Mouse (Mus musculus): ENCODE measurements at regions not wholly inside any gene's neighbourhood (a gene's known extent, or its start where the extent isn't known, plus 50 kb on each side); places are given as distances from the start of the nearest gene placed in this dataset.
"Not testable (repeated sequence)": the region's sequence is repeated elsewhere in the genome, so short reads cannot be mapped to it uniquely, and the experiment has no call there.

DNA sequence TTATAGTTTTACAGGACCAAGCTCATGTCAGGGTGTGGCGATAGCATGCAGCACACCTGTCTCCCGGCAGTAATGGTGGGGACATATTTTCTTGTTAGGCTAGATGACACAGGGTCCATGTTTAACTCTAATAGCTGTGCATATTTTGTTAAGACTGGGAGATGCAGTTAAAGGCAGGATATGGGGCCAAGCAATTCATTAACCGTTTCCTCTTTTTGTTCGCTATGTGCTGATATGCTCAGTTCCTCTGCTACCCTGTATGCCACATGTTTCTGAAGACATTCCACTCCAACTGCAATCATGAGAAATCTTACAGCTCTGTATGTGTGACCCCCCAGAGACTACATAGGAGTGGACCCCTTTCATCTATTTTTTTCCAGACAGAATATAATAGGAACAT is 104.0 kb upstream of the Stt3b start:
- Histone ChIP-seq H3K9me3 (replicated peaks; ENCODE audit: control insufficient read depth, low read length) (no peaks in the 10 kb centered on the region), H3K4me2 (ENCODE audit: low read depth, low read length) (no peak overlapping the region), H3K27ac (ENCODE audit: low read depth) (no peak overlapping the region), H3K9ac (replicated peaks; ENCODE audit: low read depth, low read length) (no peak overlapping the region), H3K4me3 (ENCODE audit: low read depth, low read length) (no peak overlapping the region), H3K36me3 (replicated peaks; ENCODE audit: control insufficient read depth, insufficient read depth, low read length) (no peaks in the 10 kb centered on the region), H3K4me1 (ENCODE audit: control insufficient read depth, insufficient read depth) (no peaks in the 10 kb centered on the region), H3K27me3 (ENCODE audit: control insufficient read depth, insufficient read depth, low read length) (no peaks in the 10 kb centered on the region)
- TF ChIP-seq EP300 (IDR thresholded peaks at IDR 0.05; ENCODE audit: low read depth) (no peak), CTCF (IDR thresholded peaks at IDR 0.05; ENCODE audit: low read depth) (no peak)
- WGBS, result 78% methylated on average over 4 of the region's 4 CpGs
- DNase-seq (ENCODE audit: low spot score) (no peak), ATAC-seq (ENCODE audit: insufficient read depth, low read depth) (no peak)

DNA sequence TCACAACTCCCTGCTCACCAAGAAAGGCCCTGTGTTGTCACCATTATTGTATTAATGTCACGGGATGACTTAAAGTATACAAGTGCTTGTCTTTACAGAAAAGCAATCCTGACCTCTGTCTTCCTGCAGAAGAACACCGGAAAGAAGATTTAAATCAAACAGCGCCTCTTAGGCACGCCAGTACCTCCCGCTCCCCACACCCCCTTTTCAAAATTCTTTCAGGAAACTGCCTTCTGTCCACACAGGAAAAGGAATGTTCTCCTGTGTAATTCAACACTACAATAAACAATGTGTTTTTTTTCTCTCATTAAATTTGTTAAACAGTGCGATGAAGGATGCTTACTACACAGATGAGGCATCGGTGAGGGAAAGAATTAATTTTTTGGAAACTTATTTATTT is 112.6 kb upstream of the Stt3b start:
- ATAC-seq (ENCODE audit: insufficient read depth, low read depth), result no peak
- Histone ChIP-seq H3K27me3 (ENCODE audit: control insufficient read depth, insufficient read depth, low read length) (no peaks in the 10 kb centered on the region), H3K27ac (ENCODE audit: low read depth) (no peak overlapping the region), H3K4me1 (ENCODE audit: control insufficient read depth, insufficient read depth) (no peaks in the 10 kb centered on the region), H3K4me3 (ENCODE audit: low read depth, low read length) (no peak overlapping the region), H3K9ac (replicated peaks; ENCODE audit: low read depth, low read length) (no peak overlapping the region), H3K9me3 (replicated peaks; ENCODE audit: control insufficient read depth, low read length) (peaks cover 8% of the 10 kb centered on the region), H3K4me2 (ENCODE audit: low read depth, low read length) (no peak overlapping the region), H3K36me3 (replicated peaks; ENCODE audit: control insufficient read depth, insufficient read depth, low read length) (no peaks in the 10 kb centered on the region)
- 72% methylated on average over 7 of the region's 7 CpGs for WGBS
- TF ChIP-seq EP300 (IDR thresholded peaks at IDR 0.05; ENCODE audit: low read depth) (no peak), CTCF (IDR thresholded peaks at IDR 0.05; ENCODE audit: low read depth) (no peak)
- no peak for DNase-seq (ENCODE audit: low spot score)

DNA sequence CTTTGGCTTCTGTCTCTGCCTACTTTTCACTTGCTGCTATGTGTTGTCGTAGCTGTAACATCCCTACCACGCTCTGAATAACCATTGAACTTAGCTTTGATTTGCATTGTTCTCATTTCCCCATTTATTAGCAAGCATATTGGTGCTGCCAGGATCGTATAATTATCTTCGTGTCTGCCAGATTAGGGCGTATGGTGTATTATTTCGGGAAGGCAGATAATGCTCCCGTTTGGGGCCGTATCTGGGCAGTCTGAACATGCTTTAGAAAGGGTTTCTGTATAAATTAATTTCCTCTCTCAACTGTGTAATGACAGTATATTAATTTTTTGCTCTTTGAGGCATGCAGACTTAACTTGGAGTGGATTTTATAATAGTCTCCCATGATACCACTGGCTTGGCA is 116.5 kb upstream of the Stt3b start:
- no peak overlapping the region for H3K27ac ChIP-seq (ENCODE audit: low read depth)
- H3K4me2 ChIP-seq (ENCODE audit: low read depth, low read length), result no peak overlapping the region
- TF ChIP-seq CTCF (IDR thresholded peaks at IDR 0.05; ENCODE audit: low read depth) (no peak), EP300 (IDR thresholded peaks at IDR 0.05; ENCODE audit: low read depth) (no peak)
- no peaks in the 10 kb centered on the region for H3K9me3 ChIP-seq (replicated peaks; ENCODE audit: control insufficient read depth, low read length)
- DNase-seq (ENCODE audit: low spot score) (no peak), ATAC-seq (ENCODE audit: insufficient read depth, low read depth) (no peak)
- no peak overlapping the region for H3K9ac ChIP-seq (replicated peaks; ENCODE audit: low read depth, low read length)
- no peaks in the 10 kb centered on the region for H3K4me1 ChIP-seq (ENCODE audit: control insufficient read depth, insufficient read depth)
- 59% methylated on average over 8 of the region's 8 CpGs for WGBS
- H3K36me3 ChIP-seq (replicated peaks; ENCODE audit: control insufficient read depth, insufficient read depth, low read length), result no peaks in the 10 kb centered on the region
- H3K27me3 ChIP-seq (ENCODE audit: control insufficient read depth, insufficient read depth, low read length), result no peaks in the 10 kb centered on the region
- H3K4me3 ChIP-seq (ENCODE audit: low read depth, low read length), result no peak overlapping the region

DNA sequence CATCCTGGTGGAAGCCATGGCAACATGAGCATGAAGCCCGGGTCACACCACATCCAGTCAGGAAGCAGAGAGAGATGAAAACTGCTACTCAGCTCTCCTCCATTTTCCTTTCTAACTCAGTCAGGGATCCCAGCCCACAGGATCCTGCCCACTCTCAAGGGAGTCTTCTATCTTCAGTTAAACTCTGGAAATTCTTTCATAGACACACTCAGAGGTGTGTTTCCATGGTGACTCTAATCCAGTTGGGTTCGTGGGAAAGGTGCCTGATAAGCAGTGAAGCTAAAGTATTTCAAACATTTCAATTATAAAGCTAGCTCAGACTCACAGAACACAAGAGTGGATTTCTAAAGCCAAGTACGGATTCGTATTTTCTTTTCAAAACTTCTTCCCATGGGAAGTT is 120.0 kb upstream of the Stt3b start:
- Histone ChIP-seq H3K27ac (ENCODE audit: low read depth) (no peak overlapping the region), H3K4me1 (ENCODE audit: control insufficient read depth, insufficient read depth) (no peaks in the 10 kb centered on the region), H3K9ac (replicated peaks; ENCODE audit: low read depth, low read length) (no peak overlapping the region), H3K36me3 (replicated peaks; ENCODE audit: control insufficient read depth, insufficient read depth, low read length) (no peaks in the 10 kb centered on the region), H3K27me3 (ENCODE audit: control insufficient read depth, insufficient read depth, low read length) (no peaks in the 10 kb centered on the region), H3K4me3 (ENCODE audit: low read depth, low read length) (no peak overlapping the region), H3K4me2 (ENCODE audit: low read depth, low read length) (no peak overlapping the region), H3K9me3 (replicated peaks; ENCODE audit: control insufficient read depth, low read length) (no peaks in the 10 kb centered on the region)
- DNase-seq (ENCODE audit: low spot score) (no peak), ATAC-seq (ENCODE audit: insufficient read depth, low read depth) (no peak)
- 54% methylated on average over 4 of the region's 4 CpGs for WGBS
- TF ChIP-seq CTCF (IDR thresholded peaks at IDR 0.05; ENCODE audit: low read depth), result no peak
- no peak for TF ChIP-seq EP300 (IDR thresholded peaks at IDR 0.05; ENCODE audit: low read depth)

DNA sequence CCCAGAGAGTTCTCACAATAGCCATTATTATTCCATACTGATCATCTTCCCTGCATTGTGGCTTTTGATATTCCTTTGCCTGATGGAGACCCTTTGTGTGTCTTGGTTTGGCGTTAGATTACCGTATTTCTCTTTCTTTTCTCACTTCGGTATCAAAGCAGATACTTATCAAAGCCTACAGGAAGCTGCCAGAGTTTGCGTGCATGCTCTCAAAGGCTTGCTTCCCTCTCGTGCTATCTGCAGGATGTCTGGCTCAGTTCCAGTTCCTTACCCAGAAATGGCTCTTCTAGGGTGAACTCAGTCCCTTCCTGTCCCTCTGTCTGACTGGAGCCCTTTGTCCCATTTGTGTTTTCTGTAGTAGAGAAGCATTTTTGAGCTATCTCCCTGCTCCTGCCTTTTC is 124.5 kb upstream of the Stt3b start:
- no peak overlapping the region for H3K27ac ChIP-seq (ENCODE audit: low read depth)
- no peak overlapping the region for H3K9ac ChIP-seq (replicated peaks; ENCODE audit: low read depth, low read length)
- DNase-seq (ENCODE audit: low spot score) (no peak), ATAC-seq (ENCODE audit: insufficient read depth, low read depth) (no peak)
- no peak overlapping the region for H3K4me2 ChIP-seq (ENCODE audit: low read depth, low read length)
- no peaks in the 10 kb centered on the region for H3K4me1 ChIP-seq (ENCODE audit: control insufficient read depth, insufficient read depth)
- no peaks in the 10 kb centered on the region for H3K27me3 ChIP-seq (ENCODE audit: control insufficient read depth, insufficient read depth, low read length)
- H3K9me3 ChIP-seq (replicated peaks; ENCODE audit: control insufficient read depth, low read length), result peaks cover 6% of the 10 kb centered on the region
- 11% methylated on average over 5 of the region's 5 CpGs for WGBS
- TF ChIP-seq EP300 (IDR thresholded peaks at IDR 0.05; ENCODE audit: low read depth), result no peak
- no peak for TF ChIP-seq CTCF (IDR thresholded peaks at IDR 0.05; ENCODE audit: low read depth)
- H3K4me3 ChIP-seq (ENCODE audit: low read depth, low read length), result no peak overlapping the region
- H3K36me3 ChIP-seq (replicated peaks; ENCODE audit: control insufficient read depth, insufficient read depth, low read length), result no peaks in the 10 kb centered on the region

DNA sequence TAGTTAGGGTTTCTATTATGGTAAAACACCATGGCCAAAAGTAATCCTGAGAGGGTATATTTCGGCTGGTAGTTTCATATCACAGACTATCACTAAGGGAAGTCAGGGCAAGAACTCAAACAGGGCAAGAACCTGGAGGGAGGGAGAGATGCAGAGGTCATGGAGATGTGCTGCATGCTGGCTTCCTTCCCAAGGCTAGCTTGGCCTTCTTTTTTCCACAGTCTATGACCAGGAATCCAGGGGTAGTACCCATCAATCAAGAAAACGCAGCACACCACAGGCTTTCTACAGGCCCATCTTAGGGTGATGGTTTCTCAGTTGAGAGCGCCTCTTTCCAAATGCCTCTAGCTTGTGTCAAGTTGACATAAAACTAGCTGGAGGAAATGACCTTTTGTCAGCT is 126.1 kb upstream of the Stt3b start:
- TF ChIP-seq CTCF (IDR thresholded peaks at IDR 0.05; ENCODE audit: low read depth), result no peak
- TF ChIP-seq EP300 (IDR thresholded peaks at IDR 0.05; ENCODE audit: low read depth), result no peak
- H3K4me1 ChIP-seq (ENCODE audit: control insufficient read depth, insufficient read depth), result no peaks in the 10 kb centered on the region
- H3K4me2 ChIP-seq (ENCODE audit: low read depth, low read length), result no peak overlapping the region
- no peaks in the 10 kb centered on the region for H3K27me3 ChIP-seq (ENCODE audit: control insufficient read depth, insufficient read depth, low read length)
- 78% methylated on average over 3 of the region's 3 CpGs for WGBS
- no peak overlapping the region for H3K9ac ChIP-seq (replicated peaks; ENCODE audit: low read depth, low read length)
- no peak overlapping the region for H3K4me3 ChIP-seq (ENCODE audit: low read depth, low read length)
- DNase-seq (ENCODE audit: low spot score) (no peak), ATAC-seq (ENCODE audit: insufficient read depth, low read depth) (no peak)
- no peak overlapping the region for H3K27ac ChIP-seq (ENCODE audit: low read depth)
- no peaks in the 10 kb centered on the region for H3K36me3 ChIP-seq (replicated peaks; ENCODE audit: control insufficient read depth, insufficient read depth, low read length)
- peaks cover 10% of the 10 kb centered on the region for H3K9me3 ChIP-seq (replicated peaks; ENCODE audit: control insufficient read depth, low read length)

DNA sequence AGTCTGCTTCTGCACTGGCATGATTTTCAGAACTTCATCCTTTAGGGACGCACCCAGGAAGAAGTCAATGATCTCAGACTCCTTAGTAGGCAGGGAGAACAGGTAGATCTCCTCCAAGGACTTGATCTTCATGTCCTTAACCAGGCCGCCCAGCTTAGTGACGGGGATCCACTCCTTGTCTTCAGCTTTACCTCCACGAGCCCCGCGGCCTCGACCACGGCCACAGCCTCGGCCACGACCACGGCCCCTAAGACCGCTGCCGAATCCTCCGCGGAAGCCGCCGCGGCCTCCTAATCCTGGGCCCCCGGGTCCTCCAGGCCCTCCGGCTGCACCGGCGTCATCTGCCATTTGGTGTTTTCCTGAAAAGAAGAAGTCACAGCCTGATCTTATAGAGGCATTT is 128.0 kb upstream of the Stt3b start:
- not testable (repeated sequence) for H3K36me3 ChIP-seq (replicated peaks; ENCODE audit: control insufficient read depth, insufficient read depth, low read length); DNase-seq (ENCODE audit: low spot score); H3K9ac ChIP-seq (replicated peaks; ENCODE audit: low read depth, low read length); H3K4me3 ChIP-seq (ENCODE audit: low read depth, low read length); H3K4me1 ChIP-seq (ENCODE audit: control insufficient read depth, insufficient read depth); H3K27me3 ChIP-seq (ENCODE audit: control insufficient read depth, insufficient read depth, low read length); H3K4me2 ChIP-seq (ENCODE audit: low read depth, low read length); H3K27ac ChIP-seq (ENCODE audit: low read depth); ATAC-seq (ENCODE audit: insufficient read depth, low read depth)
- 90% methylated on average over 22 of the region's 22 CpGs for WGBS
- H3K9me3 ChIP-seq (replicated peaks; ENCODE audit: control insufficient read depth, low read length), result peaks cover 10% of the 10 kb centered on the region
